Comparison of ENCODE assay signal across 20 mouse cellular contexts in genomic region chrX:158920217-158920616, GRCm38 (mm10).
DNase-seq lines count a peak whose midpoint lies in the region; ATAC-seq lines count a peak whose summit lies in the region.
"Had no signal": no experiment of that assay in that cellular context is flagged by ENCODE, and none has a peak within 500 bp of the region (broad histone marks: within the 10 kb centered on the region; RNA-seq: fewer than 3 reads in every experiment).

No protein-coding gene starts in this region.

- H3K4me1 ChIP-seq in kidney, embryonic 14.5 days (ENCODE audit: control insufficient read depth, insufficient read depth, low read length), result no peaks in the 10 kb centered on the region

- no peak overlapping the region for H3K4me3 ChIP-seq in kidney, embryonic 14.5 days (ENCODE audit: low read length)
- H3K4me3 ChIP-seq: forebrain, embryonic 12.5 days; heart, embryonic 15.5 days; neural tube, embryonic 13.5 days had no signal

- no peaks in the 10 kb centered on the region for H3K9me3 ChIP-seq in kidney, embryonic 14.5 days (ENCODE audit: control insufficient read depth, low read length)
- H3K9me3 ChIP-seq: forebrain, embryonic 12.5 days; heart, embryonic 15.5 days; neural tube, embryonic 13.5 days had no signal

- no peaks in the 10 kb centered on the region for H3K36me3 ChIP-seq in kidney, embryonic 14.5 days (ENCODE audit: control insufficient read depth, insufficient read depth, low read length)
- H3K36me3 ChIP-seq: forebrain, embryonic 12.5 days; heart, embryonic 15.5 days; neural tube, embryonic 13.5 days had no signal

- 47% methylated on average over 3 of the region's 3 CpGs for WGBS in kidney, embryonic 14.5 days

- peak; percentile 27 for DNase-seq in layer of hippocampus, adult 11-12 months (ENCODE audit: low spot score)
- DNase-seq in layer of hippocampus, adult 9-10 months (ENCODE audit: low spot score), result no peak
- DNase-seq in right cerebral cortex, postnatal 10 days (ENCODE audit: low spot score in 2 of 2), result peak; percentile 25 to 46
- DNase-seq in right cerebral cortex, postnatal 25 days, result no peak
- peak; percentile 71 for DNase-seq in cerebellum, adult 9-11 months
- DNase-seq in thymus, postnatal 10 days (ENCODE audit: low spot score in 2 of 2), result no peak
- no peak for DNase-seq in testis, postnatal 10 days (ENCODE audit: low spot score)
- DNase-seq: adrenal gland, postnatal 25 days; B cell, adult 2 months; heart, adult 18-20 months; kidney, adult 18-20 months; kidney, postnatal 14 days; lung, adult 2 months; lung, postnatal 36 days; right cerebral cortex, postnatal 4 days had no signal

- no peak overlapping the region for H3K9ac ChIP-seq in kidney, embryonic 14.5 days (ENCODE audit: low read depth, low read length)
- H3K9ac ChIP-seq: forebrain, embryonic 12.5 days; heart, embryonic 15.5 days; neural tube, embryonic 13.5 days had no signal

- H3K4me2 ChIP-seq in kidney, embryonic 14.5 days (replicated peaks; ENCODE audit: low read depth, low read length), result no peak overlapping the region
- H3K4me2 ChIP-seq: forebrain, embryonic 12.5 days; heart, embryonic 15.5 days; neural tube, embryonic 13.5 days had no signal

- no peak overlapping the region for H3K27ac ChIP-seq in kidney, embryonic 14.5 days (ENCODE audit: low read depth, low read length)
- H3K27ac ChIP-seq: forebrain, embryonic 12.5 days; heart, embryonic 15.5 days; hindbrain, postnatal 0 days; neural tube, embryonic 13.5 days had no signal

- H3K27me3 ChIP-seq in kidney, embryonic 14.5 days (ENCODE audit: control insufficient read depth, insufficient read depth, low read length), result no peaks in the 10 kb centered on the region; the same call in 1 of the 2 replicates

- no peak for ATAC-seq in kidney, embryonic 14.5 days (ENCODE audit: low FRiP score, low TSS enrichment)
- ATAC-seq: hindbrain, postnatal 0 days had no signal

Comparison
In these comparisons a context has a peak if more than half of its experiments do, and no peak if none do; other contexts are left out.
1. DNase-seq: peak in layer of hippocampus, adult 11-12 months (single experiment), right cerebral cortex, postnatal 10 days (2 of 2) and cerebellum, adult 9-11 months (single experiment); none in layer of hippocampus, adult 9-10 months (single experiment), right cerebral cortex, postnatal 25 days (single experiment), thymus, postnatal 10 days (0 of 2) and testis, postnatal 10 days (single experiment).